Mouse (Mus musculus) cerebellum, adult 2 months (tissue): Measurements from ENCODE around the gene Hoxa9.

Experiments used
- CTCF ChIP-seq: fragments of 200-500 bp; IDR thresholded peaks from 2 replicates; pipeline ENCODE4 v1.5.1; 2011; ENCODE audit warnings: low read depth, mild to moderate bottlenecking, control low read depth, low read length, moderate library complexity, borderline replicate concordance; ENCODE audit not compliant: insufficient read depth
- POLR2A ChIP-seq: fragments of 200-500 bp; IDR thresholded peaks from 2 replicates; pipeline ENCODE4 v1.6.1; 2011; ENCODE audit warnings: low read length, control low read depth, borderline replicate concordance; ENCODE audit not compliant: insufficient read depth

- no peak for TF ChIP-seq POLR2A
- no peak for TF ChIP-seq CTCF
These were observed 17.9 kb upstream of the Hoxa9 start for GRCm38 (mm10) chr6:52248638-52249414.
